Mouse (Mus musculus): ENCODE data around the gene Atf7ip2. TPM values are rescaled to one million over a fixed set of nuclear protein-coding genes. Genes with fewer than 3 reads are reported as not detected.

Atf7ip2 gene
- total RNA-seq, 2 experiments from 2014 or later, result 0.36 to 0.52 TPM

GRCm38 (mm10) chr16:10297696-10298644 is 105.5 kb downstream of the Atf7ip2 start:
- DNase-seq, result peak; percentile 37

GRCm38 (mm10) chr16:10299637-10300036 is 107.1 kb downstream of the Atf7ip2 start:
- no peak for DNase-seq

GRCm38 (mm10) chr16:10300231-10301186 is 108.0 kb downstream of the Atf7ip2 start:
- DNase-seq, result no peak

Small RNA genes within 50 kb of the gene (microRNA-seq; reads per million reads assigned to microRNA genes)
- gene Gm22932, result 0 reads per million in 2 experiments

Other genes with a start within 250 kb of the Atf7ip2 start
- gene Grin2a, start 197.2 kb upstream of the Atf7ip2 start, total RNA-seq (2021), result under 1 TPM; 0.54 to 0.62 TPM
- not detected for gene Rpl39l, start 22.5 kb upstream of the Atf7ip2 start, total RNA-seq (2021)
- 10 to 100 TPM; 41.5 to 42.5 TPM for gene Emp2, start 121.3 kb downstream of the Atf7ip2 start, total RNA-seq (2021)
- under 1 TPM; 0.33 to 0.34 TPM for gene Tekt5, start 202.8 kb downstream of the Atf7ip2 start, total RNA-seq (2021)
- gene Nubp1, start 219.2 kb downstream of the Atf7ip2 start, total RNA-seq (2021), result 10 to 100 TPM; 18.8 to 18.9 TPM